Mouse (Mus musculus): ENCODE data around the gene Kcna3. TPM values are rescaled to one million over a fixed set of nuclear protein-coding genes. Genes with fewer than 3 reads are reported as not detected.

Kcna3 gene
- 2.9 and 4.5 TPM in 2 replicates for polyA plus RNA-seq (2014; fragmentation: Nextera tagmentation; extraction: Ambion mirVana)

DNA sequence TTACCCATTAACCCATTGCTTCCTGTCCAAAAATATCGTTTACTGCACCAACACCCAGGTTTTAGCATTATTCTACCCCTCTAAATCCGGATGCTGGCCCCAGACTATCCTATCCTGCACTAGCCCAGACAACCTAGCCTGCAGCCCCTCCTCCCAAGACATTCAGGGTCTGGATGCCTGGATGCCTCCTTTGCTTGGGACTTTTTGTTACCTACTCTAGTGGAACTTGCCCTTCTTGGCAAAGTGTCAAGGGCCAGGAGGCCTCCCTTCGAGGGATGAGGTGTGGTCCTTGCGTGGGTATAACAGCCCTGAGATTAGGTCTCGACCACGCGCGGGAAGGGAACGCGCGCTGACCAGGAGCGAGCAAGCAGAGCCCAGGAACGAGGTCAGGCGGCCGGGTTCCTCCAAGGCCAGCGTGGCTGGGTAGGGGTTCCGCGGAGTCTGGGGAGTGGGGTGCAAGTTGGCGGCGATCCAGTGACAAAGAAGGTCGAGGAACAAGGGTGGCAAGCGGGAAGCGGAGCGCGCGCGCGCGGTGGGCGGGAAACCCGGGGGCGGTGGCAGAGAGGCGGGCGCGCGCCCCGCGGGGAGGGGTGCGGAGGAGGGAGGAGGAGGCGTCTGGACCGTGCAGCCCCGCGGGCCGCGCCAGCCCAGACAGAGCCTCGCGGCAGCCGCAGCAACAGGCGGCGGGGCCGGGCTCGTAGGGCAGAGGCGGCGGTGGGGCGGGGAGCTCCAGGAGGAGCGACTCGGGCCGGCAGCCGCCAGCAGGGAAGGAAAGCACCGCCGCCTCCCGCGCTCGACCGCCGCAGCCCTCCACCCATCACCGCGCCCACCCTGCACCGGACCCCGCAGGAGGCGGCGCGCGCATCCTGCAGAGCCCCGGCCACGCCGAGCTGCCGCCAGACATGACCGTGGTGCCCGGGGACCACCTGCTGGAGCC, at the start of gene Kcna3:
Kcna3 (plus strand) TSS at position 649 of the 937 bp plus-strand sequence.
- Histone ChIP-seq H3K9me3 (ENCODE audit: low read depth, low read length) (no peaks in the 10 kb centered on the region), H3K27ac (ENCODE audit: low read depth) (no peak within 1 kb of the TSS), H3K27me3 (ENCODE audit: insufficient read depth, low read length) (peaks cover 8% of the 10 kb centered on the region; the same call in 1 of the 2 replicates), H3K9ac (peak within 1 kb of the TSS; percentile 59), H3K4me1 (ENCODE audit: insufficient read depth) (peaks cover 5% of the 10 kb centered on the region; the same call in 1 of the 2 replicates), H3K36me3 (ENCODE audit: insufficient read depth) (no peaks in the 10 kb centered on the region), H3K4me3 (ENCODE audit: low read depth, low read length) (peak within 1 kb of the TSS; percentile 65), H3K4me2 (peak within 1 kb of the TSS; percentile 99)
- WGBS: under 1% methylated on average over 80 of the region's 80 CpGs
- TF ChIP-seq CTCF (IDR thresholded peaks at IDR 0.05; ENCODE audit: low read depth): no peak
- peak; percentile 87 for DNase-seq
- ATAC-seq (ENCODE audit: insufficient read depth): peak; percentile 96

DNA sequence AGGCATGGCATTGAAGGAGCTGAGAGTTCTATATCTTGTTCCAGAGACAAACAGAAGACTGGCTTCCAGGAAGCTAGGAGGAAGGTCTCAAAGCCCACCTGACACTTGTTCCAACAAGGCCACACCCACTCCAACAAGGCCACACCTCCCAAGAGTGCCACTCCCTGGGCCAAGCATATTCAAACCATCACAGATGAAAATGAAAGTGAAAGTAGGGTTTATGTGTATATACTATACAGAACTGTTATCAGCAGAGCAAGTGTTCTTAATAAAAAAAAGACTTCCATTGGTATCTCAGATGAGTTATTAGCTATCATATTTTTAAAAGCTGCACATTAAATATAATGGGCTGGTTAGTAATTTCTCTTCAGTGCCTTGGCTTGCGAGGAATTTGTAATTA, 44.6 kb upstream of the Kcna3 start:
- Histone ChIP-seq H3K4me3 (ENCODE audit: low read depth, low read length) (no peak overlapping the region), H3K4me2 (no peak overlapping the region), H3K27me3 (ENCODE audit: insufficient read depth, low read length) (no peaks in the 10 kb centered on the region), H3K4me1 (ENCODE audit: insufficient read depth) (no peaks in the 10 kb centered on the region), H3K27ac (ENCODE audit: low read depth) (no peak overlapping the region), H3K9ac (no peak overlapping the region), H3K9me3 (ENCODE audit: low read depth, low read length) (no peaks in the 10 kb centered on the region), H3K36me3 (ENCODE audit: insufficient read depth) (no peaks in the 10 kb centered on the region)
- TF ChIP-seq CTCF (IDR thresholded peaks at IDR 0.05; ENCODE audit: low read depth): no peak
- DNase-seq (no peak), ATAC-seq (ENCODE audit: insufficient read depth) (no peak)
- WGBS: 87% methylated on average over 1 of the region's 1 CpGs

- Histone ChIP-seq H3K9ac (no peak overlapping the region), H3K4me3 (ENCODE audit: low read depth, low read length) (no peak overlapping the region), H3K36me3 (ENCODE audit: insufficient read depth) (no peaks in the 10 kb centered on the region), H3K9me3 (ENCODE audit: low read depth, low read length) (no peaks in the 10 kb centered on the region), H3K27ac (ENCODE audit: low read depth) (no peak overlapping the region), H3K27me3 (ENCODE audit: insufficient read depth, low read length) (no peaks in the 10 kb centered on the region), H3K4me2 (no peak overlapping the region), H3K4me1 (ENCODE audit: insufficient read depth) (no peaks in the 10 kb centered on the region)
- TF ChIP-seq CTCF (IDR thresholded peaks at IDR 0.05; ENCODE audit: low read depth): no peak
- WGBS: 53% methylated on average over 1 of the region's 1 CpGs
- DNase-seq: no peak
- no peak for ATAC-seq (ENCODE audit: insufficient read depth)
These were observed 40.6 kb upstream of the Kcna3 start for GRCm38 (mm10) chr3:106995347-106995746.

DNA sequence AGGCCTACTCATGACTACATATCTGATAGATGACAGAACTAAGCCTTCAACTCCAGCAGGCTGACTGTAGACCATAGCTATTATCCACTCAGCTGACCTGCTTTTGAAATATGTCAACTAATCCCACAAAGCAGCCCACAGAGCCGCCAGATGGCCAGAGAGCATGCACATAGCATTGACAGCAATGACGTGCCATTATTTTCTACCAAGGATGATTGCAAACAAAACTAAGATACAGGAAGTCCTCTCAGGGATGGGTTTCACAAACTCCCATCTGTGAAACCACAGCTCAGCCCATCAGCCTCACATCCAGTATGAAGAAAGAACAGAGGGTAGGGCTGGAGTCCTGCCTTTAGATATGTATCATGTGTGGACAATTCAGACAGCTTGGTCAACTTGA, 39.8 kb upstream of the Kcna3 start:
- Histone ChIP-seq H3K4me2 (no peak overlapping the region), H3K4me3 (ENCODE audit: low read depth, low read length) (no peak overlapping the region), H3K36me3 (ENCODE audit: insufficient read depth) (no peaks in the 10 kb centered on the region), H3K9me3 (ENCODE audit: low read depth, low read length) (no peaks in the 10 kb centered on the region), H3K27me3 (ENCODE audit: insufficient read depth, low read length) (no peaks in the 10 kb centered on the region), H3K27ac (ENCODE audit: low read depth) (no peak overlapping the region), H3K4me1 (ENCODE audit: insufficient read depth) (no peaks in the 10 kb centered on the region), H3K9ac (no peak overlapping the region)
- DNase-seq (no peak), ATAC-seq (ENCODE audit: insufficient read depth) (no peak)
- no peak for TF ChIP-seq CTCF (IDR thresholded peaks at IDR 0.05; ENCODE audit: low read depth)
- WGBS: 51% methylated on average over 2 of the region's 2 CpGs

DNA sequence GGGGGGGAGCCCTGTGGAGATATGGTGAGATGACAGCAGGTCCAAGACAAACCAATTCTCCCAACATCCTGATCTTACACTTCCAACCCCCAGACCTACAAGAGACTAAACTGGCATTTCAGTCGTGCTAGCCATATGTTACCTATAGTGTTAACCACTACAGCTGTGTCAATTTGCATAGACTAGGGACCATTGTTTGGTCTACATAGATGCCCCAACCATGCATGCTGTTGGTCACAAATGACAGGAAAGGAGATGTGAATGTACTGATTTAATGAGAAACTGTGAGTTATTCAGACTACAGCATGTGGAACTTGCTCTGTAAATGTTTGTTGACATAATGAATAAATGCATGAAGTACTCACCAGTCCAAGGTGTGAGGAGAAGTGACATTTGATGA, 37.6 kb upstream of the Kcna3 start:
- Histone ChIP-seq H3K27me3 (ENCODE audit: insufficient read depth, low read length) (no peaks in the 10 kb centered on the region), H3K4me2 (no peak overlapping the region), H3K9me3 (ENCODE audit: low read depth, low read length) (no peaks in the 10 kb centered on the region), H3K4me3 (ENCODE audit: low read depth, low read length) (no peak overlapping the region), H3K9ac (no peak overlapping the region), H3K36me3 (ENCODE audit: insufficient read depth) (no peaks in the 10 kb centered on the region), H3K27ac (ENCODE audit: low read depth) (no peak overlapping the region), H3K4me1 (ENCODE audit: insufficient read depth) (no peaks in the 10 kb centered on the region)
- ATAC-seq (ENCODE audit: insufficient read depth): no peak
- WGBS: 61% methylated on average over 1 of the region's 1 CpGs
- DNase-seq: no peak
- TF ChIP-seq CTCF (IDR thresholded peaks at IDR 0.05; ENCODE audit: low read depth): no peak

DNA sequence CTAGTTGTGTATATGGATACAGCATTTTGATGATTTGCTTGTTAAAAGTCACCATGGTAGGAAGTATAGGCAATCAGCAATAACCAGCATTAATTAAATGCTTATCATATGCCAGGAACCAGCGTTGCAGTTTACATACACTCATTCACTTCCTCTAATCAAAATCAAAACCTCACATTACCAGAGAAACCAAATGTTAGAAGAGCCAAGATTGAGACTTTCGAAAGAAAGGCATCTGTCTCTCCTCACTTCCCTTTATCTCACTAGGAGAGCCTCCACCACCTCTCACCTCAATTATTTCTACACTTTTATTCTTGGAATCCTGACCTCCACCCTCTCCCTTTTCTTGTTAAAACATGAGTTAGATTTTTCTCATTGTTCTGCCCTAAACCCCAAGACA, 35.8 kb upstream of the Kcna3 start:
- DNase-seq (no peak), ATAC-seq (ENCODE audit: insufficient read depth) (no peak)
- H3K9me3 ChIP-seq (ENCODE audit: low read depth, low read length): no peaks in the 10 kb centered on the region
- no peak overlapping the region for H3K4me2 ChIP-seq
- H3K27ac ChIP-seq (ENCODE audit: low read depth): no peak overlapping the region
- H3K9ac ChIP-seq: no peak overlapping the region
- no peaks in the 10 kb centered on the region for H3K4me1 ChIP-seq (ENCODE audit: insufficient read depth)
- no peak overlapping the region for H3K4me3 ChIP-seq (ENCODE audit: low read depth, low read length)
- 43% methylated on average over 2 of the region's 2 CpGs for WGBS
- TF ChIP-seq CTCF (IDR thresholded peaks at IDR 0.05; ENCODE audit: low read depth): no peak
- H3K36me3 ChIP-seq (ENCODE audit: insufficient read depth): no peaks in the 10 kb centered on the region
- H3K27me3 ChIP-seq (ENCODE audit: insufficient read depth, low read length): no peaks in the 10 kb centered on the region

DNA sequence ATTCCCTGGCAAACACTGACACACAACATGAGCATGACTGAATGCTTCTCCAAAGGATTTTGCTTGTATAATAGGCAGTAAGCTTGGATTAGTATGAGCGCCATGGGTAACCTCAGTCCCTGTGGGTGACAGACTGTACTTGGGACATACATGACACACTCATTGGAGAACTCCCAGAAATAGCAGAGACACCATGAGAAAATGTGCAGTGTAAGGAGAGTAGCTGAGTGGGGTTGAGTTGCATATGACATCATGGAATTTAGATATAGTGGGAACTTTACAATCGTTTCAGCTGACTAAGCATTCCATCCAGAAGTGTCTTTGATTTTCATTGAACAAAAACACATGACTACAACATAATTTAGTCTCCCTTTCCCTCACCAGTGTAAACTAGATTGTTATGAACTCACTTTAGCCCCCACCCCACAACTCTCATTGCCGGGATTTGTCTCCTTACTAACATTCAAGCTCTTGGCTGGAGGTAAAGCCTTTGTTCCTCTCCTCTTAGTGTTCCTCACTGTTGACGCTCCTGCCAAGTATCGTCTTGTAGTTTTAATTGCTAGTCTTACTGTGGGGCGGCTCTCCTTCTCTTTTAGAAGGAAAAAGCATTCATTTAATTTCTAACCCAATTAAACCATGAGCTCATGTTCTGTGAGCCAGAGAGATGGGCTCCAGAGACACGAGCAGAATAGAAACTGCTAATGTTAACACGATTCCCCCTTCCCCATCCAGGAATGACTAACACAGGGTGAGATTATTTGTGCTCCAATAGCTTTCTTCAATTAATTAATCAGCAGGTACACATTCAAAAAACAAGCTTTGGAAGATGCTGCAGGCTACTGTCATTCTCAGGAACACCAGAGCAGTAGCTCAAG, 33.5 kb upstream of the Kcna3 start:
- TF ChIP-seq CTCF (IDR thresholded peaks at IDR 0.05; ENCODE audit: low read depth): no peak
- Histone ChIP-seq H3K27ac (ENCODE audit: low read depth) (no peak overlapping the region), H3K36me3 (ENCODE audit: insufficient read depth) (no peaks in the 10 kb centered on the region), H3K4me3 (ENCODE audit: low read depth, low read length) (no peak overlapping the region), H3K27me3 (ENCODE audit: insufficient read depth, low read length) (no peaks in the 10 kb centered on the region), H3K4me1 (ENCODE audit: insufficient read depth) (no peaks in the 10 kb centered on the region), H3K9me3 (ENCODE audit: low read depth, low read length) (no peaks in the 10 kb centered on the region), H3K4me2 (no peak overlapping the region), H3K9ac (no peak overlapping the region)
- 75% methylated on average over 8 of the region's 8 CpGs for WGBS
- no peak for DNase-seq
- no peak for ATAC-seq (ENCODE audit: insufficient read depth)

Data from lung, embryonic 14.5 days (tissue).